In the genomic region with DNA sequence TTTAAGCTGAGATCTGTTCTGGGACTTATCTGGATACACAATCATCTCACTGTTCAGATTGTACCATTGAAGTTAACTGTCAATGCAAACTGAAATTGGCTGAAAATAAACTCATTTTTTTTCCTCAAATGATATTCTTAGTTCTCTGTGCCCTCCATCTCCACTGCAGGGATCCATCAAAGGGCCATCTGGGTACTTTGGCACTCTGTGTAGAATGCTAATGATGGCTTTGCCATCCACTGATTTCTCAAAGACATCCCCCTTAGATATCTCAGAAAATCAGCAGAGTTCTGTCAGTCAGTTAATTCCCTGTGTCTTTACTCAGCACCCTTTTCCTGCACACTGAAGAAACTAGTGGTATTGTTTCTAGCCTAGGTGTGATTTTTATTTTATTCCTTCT, we compare ENCODE assay signal across 13 mouse cellular contexts.
"Had no signal": no experiment of that assay in that cellular context is flagged by ENCODE, and none has a peak within 500 bp of the region (broad histone marks: within the 10 kb centered on the region; RNA-seq: fewer than 3 reads in every experiment).

No protein-coding gene starts in this region.

- H3K4me1 ChIP-seq: limb, embryonic 15.5 days; liver, embryonic 12.5 days; lung, embryonic 15.5 days; megakaryocyte, embryonic 14.5 days had no signal

- H3K4me3 ChIP-seq: left cerebral cortex, adult 2 months; limb, embryonic 15.5 days; liver, embryonic 12.5 days; lung, embryonic 15.5 days; megakaryocyte, embryonic 14.5 days had no signal

- H3K27me3 ChIP-seq: limb, embryonic 15.5 days; liver, embryonic 12.5 days; lung, embryonic 15.5 days; megakaryocyte, embryonic 14.5 days had no signal

- ATAC-seq: liver, embryonic 12.5 days; midbrain, embryonic 16.5 days had no signal

- H3K9ac ChIP-seq: limb, embryonic 15.5 days; liver, embryonic 12.5 days; lung, embryonic 15.5 days had no signal

- H3K36me3 ChIP-seq: limb, embryonic 15.5 days; liver, embryonic 12.5 days; lung, embryonic 15.5 days had no signal

- DNase-seq: kidney, postnatal 36 days; lung, postnatal 14 days; right cerebral cortex, postnatal 25 days; thymus, postnatal 36 days had no signal

- H3K9me3 ChIP-seq: limb, embryonic 15.5 days; liver, embryonic 12.5 days; lung, embryonic 15.5 days; megakaryocyte, embryonic 14.5 days had no signal

- H3K4me2 ChIP-seq: limb, embryonic 15.5 days; liver, embryonic 12.5 days; lung, embryonic 15.5 days; midbrain, embryonic 11.5 days had no signal

- H3K27ac ChIP-seq: kidney, postnatal 0 days; left cerebral cortex, adult 2 months; limb, embryonic 15.5 days; liver, embryonic 12.5 days; lung, embryonic 15.5 days; macrophage had no signal
